Mouse (Mus musculus) mouse trophoblast stem cell (cell line): ENCODE measurements around the gene Dhx32.

Experiments
- in situ Hi-C, 2 experiments: fragments of 300-500 bp; cut with MseI, MboI; formaldehyde crosslinking; loops; 2 replicates in 1 of 2; 3 replicates in 1 of 2; pipeline ENCODE4 v1.15.1; 2025

The Dhx32 gene

DNA sequence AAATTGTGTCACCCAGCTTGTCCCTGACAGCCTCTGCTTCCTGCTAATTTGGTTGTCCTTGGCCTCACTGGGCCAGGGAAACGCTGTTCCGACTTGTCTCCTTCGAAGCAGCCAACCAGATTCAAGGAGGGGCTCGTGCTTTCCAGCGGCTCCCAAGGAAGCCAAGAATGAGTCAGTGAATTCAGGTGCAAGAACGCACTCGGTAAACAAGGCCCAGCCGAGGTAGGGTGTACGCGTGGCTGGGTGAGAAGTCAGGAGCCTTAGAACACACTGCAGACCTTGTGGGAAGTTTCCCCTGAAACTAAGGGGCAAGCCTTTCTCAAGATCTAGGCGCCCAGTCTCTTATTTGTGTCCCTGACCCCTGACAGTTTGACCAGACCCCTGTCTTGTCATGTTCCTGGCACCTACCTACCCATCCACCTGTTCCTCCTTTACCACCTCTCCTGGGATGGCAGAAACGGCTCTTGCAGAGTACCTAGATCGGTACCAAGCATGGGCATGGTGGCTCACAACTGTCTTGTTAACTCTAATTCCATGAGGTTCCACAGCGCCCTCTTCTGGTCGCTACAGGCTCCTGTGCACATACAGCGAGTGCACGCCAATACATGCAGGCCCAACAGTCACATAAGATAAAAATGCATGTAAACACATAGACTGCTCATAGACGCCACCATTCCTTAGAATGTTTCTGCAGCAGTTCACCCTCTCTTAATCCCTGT is at the start of gene Dhx32:
Gene Dhx32, minus strand, starts transcription at position 10 of the 719 bp plus-strand sequence.
- in situ Hi-C loops: no loop called here

DNA sequence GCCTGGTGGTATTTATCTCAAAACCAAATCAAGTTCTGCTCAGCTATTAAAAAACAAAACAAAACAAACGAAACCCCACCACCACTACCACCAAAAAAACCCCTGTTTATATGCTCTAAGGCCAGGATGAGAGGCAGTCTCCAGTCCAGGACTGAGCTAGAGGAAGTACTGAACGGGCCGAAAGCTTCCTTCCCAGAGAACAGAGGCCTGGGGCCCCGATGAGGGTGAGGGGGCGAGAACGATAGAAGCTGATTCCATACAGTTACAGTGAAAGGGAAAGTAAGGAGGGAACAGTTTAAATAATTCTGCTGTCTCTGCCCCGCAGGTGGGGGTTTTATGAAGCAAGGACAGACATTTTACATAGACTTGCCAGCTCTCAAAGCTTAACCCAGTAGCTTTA is 47.1 kb upstream of the Dhx32 start:
- in situ Hi-C loops: no loop called here

DNA sequence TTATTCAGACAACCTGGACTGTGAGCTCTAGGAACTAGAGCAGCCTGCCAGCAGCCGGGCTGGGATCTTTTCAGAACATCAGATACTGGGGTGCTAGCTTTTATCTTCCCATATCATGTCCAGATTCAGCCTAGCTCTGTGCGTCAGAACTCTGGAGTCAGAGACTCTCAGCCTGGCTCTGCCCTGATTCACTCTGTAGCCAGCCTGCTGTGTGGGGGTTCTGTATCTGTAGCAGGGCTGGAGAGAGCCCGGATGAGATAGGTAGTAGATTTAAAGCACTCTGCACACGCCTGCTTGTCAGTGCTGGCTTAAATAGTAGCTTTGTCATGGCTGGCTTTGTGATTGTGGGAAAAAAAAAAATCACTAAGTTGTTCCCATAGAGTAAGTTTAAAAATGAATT is 46.0 kb upstream of the Dhx32 start:
- in situ Hi-C loops: no loop called here

DNA sequence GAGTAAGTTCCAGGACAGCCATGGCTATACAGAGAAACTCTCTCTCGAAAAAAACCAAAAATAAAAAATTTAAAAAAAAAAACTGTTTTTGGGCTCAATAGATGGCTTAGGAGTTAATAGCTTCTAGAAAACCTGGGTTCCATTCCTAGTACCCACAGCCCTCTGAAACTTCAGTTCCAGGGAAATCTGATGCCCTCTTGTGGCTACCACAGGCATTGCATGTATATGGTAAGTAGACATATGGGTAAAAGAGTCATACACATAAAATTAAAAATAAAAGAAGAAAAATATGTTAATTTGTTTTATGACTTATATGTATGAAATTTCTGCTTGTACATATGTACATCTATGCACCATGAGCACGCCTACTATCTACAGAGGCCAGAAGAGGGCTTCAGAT is 42.1 kb upstream of the Dhx32 start:
- in situ Hi-C loops: no loop called here

DNA sequence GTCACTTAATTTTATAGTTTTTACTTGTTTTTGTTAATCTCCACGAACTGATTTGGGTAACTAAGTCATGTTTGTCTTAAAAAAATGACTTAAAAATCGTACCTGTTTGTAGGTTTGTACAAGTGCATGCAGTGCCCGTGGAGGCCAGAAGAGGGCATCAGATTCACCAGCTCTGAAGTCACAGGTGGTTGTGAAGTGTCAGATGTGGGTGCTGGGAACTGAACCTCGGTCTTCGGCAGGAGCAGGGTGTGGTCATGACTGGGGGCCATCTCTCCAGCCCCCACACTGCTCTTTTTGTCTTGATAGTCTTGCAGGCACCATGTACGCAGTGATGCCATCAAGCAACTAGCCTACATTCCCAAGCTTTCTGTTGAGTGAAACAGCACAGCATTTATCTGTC is 41.2 kb upstream of the Dhx32 start:
- in situ Hi-C loops: no loop called here

DNA sequence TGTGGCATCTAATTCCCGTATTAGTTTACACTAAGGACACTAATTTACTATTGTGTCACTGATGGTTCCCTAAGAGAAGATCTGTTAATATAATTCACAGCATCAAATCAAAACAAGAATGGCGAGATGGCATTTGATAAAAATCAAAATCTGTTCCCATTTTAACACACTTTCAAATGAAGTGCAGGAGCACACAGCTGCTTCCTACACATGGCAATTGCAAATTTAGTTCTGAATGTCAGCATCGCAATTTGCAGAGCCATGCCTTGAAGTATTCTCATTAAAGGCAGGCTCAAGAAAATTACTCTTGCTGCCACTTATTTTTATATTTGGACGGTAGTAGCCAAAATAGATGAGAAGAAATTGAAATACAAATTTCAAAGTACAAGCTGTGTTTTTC is 30.8 kb upstream of the Dhx32 start:
- in situ Hi-C loops: no loop called here

DNA sequence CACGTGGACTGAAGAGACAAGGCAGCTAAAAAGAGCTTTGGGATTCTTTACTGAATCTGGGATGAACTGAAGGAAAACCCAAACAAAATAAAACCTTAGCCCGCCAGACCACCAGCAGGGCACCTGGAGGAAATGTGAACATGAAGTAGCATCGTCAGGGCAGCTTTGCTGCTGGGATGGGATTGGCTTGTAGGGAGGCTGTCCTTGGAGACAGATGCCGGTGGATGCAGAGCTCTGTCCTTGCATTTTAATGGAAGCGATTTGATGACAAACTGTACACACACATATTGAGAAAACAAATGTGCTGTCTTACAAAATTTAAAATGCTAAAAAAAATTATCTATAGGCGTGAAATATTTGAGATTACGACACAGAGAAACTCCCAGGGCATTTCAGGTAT is 30.4 kb upstream of the Dhx32 start:
- in situ Hi-C loops: no loop called here

DNA sequence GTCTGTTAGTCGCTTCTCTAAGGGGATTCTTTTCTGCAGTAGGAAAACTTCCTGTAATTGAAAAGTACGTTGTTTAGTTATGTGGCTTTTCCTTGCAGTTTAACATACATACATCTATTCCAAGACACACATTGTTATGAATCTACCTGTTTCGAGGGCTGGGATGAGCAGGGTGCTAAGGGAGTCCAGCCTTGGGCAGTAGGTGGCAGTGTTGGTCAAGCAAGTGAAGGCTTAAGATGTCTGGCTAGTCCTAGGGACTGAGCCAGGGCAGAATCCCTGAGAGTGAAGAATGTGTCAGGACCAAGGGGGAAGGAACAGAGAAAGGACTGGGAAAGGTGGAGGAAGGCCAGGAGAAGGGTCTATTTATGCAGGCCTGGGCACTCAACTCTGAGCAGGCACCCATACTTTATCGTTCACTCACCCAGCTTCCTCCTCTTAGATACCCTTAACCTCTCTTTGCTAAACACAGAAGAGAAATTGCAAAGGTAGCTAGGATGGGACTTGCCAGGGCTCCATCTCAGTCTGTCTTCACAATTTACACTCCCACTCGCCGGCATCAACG is 23.2 kb upstream of the Dhx32 start:
- in situ Hi-C loops: no loop called here

DNA sequence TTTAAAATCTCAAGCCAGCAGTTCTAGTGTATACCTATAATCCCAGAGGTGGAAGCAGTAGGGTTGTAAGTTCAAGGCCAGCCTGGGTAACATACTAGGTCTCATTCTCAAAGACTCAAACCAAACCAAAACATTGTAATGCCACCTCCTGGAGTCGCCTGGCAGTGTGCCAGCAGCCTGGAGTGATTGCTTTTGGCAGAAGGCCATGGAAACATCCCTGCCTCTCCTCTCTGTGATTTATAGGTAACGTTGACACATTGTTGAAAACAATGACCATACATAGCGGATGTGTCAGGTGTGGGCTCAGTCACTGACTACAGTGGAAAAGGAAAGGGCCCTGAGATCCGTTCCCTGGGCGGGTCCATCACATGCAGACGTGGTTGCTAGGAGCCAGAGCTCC is 19.3 kb upstream of the Dhx32 start:
- in situ Hi-C loops: no loop called here

DNA sequence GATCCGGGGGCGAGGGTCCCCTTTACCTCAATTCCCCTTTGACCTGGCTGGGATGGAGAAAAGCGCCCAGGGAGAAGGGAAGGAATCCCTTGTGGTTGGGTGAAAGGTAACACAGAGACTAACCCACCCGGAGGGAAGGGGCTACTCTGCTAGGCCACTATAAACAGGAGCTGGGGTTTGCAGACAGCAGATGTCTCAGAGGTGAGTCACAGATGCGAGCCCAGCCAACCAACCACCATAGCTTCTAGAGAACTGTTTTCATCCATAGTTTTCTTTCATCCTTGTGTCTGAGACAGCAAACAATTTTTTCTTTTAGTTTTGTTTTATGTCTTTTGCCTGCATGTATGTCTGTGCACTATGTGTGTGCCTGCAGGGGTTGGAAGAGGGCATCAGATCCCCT is 17.4 kb upstream of the Dhx32 start:
- in situ Hi-C loops: no loop called here

DNA sequence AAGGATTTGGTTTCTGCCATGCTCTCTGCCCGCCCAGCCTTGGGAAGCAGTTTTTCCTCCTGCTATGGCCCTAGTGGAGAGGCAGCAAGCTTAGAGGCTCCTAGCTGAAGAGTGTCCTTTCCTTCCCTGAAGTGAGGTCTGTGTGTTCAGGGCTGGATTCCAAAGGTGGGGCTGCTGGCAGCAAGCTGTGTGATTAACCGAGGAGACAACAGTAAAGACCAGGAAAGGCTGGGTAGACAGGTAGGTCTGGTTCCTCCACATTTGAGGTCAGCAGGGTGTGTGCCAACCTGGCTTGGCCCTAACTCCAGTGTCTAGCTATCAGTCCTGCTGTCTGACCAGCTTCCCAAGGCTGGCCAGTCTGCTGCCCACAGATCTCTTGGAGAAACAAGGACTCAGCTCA is 12.2 kb upstream of the Dhx32 start:
- in situ Hi-C loops: no loop called here

DNA sequence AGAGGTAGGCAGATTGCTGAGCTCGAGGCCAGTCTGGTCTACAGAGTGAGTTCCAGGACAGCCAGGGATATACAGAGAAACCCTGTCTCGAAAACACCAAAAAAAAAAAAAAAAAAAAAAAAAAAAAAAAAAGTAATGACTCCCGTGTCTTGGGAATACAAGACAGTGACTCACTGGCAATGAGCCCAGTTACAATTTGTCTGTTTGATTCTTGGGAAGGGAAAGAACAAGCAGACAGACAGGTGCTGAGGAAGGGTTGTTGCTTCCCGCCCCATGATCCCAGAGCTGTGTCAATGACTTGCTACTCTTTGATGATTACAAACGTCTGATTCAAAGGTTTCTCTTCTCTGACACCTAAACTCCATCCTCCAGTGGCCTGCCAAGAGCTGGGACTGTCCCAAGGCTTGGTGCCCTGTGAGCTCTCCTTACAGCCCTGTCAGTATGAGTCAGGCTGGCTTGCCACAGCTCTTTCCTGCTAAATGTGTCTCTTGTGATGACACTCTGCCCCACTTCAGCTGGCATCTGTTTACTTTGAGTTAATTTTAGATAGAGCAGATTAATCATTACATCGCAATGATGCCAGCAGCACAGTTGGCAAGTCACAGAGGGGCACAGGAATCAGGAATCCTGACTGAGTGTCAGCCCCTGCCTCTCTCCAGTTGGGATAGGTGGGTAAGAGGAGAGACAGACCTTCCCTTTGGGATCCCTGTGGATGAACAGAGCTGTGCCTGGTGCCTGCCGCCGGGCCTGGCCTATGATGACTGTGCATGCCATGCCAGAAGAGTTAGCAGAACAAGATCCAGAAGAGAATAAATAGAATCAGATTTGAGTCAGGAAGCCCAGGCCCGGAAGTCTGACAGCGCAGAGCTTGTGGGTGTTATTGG is 11.0 kb upstream of the Dhx32 start:
- in situ Hi-C loops: no loop called here

DNA sequence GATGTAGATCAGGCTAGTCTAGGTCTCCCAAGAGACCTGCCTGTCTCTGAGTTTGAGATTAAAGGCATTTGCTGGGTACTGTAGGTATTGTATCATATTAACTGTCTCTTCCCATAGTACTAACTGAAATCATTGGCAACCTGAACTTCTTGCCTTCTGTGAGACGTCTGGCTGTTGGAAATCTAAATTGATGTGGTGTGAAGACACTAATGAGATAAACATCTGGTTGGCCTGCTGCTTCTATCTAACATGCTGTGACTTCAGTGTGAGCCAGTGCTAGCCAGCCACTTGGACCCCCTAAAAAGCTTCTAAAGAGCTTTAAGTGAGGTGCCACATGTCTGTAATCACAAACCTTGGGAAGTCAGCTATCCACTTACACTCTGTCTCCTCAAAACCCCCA is 10.2 kb upstream of the Dhx32 start:
- in situ Hi-C loops: no loop called here

DNA sequence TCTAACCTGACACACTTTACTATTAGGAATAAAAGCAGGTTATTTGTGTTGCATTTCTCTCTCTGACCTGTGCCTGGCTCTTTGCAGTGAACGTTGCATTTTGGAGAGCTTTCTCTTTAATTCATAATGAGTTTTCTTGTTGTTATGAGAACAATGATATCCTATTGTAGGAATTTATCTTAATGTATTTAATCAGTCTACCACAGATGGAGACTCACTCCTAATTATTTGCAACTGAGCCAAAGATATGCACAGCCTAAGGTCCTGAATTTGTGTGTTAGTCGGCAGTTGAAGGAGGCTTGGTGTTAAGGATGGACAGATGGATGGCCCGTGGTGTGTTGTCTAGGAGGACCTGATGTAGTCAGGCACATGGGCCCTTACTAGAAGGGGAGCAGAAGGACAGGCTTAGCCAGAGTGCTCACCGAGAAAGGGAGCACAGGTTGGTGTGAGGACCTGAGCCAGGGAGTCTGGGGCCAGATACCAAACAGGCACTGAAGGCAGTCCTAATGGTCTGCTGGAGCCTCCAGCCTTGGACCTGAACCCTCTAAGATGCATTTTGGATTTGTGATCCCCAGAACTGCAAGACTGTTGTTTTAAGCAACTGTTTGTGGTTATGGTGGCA is 8.2 kb upstream of the Dhx32 start:
- in situ Hi-C loops: no loop called here

DNA sequence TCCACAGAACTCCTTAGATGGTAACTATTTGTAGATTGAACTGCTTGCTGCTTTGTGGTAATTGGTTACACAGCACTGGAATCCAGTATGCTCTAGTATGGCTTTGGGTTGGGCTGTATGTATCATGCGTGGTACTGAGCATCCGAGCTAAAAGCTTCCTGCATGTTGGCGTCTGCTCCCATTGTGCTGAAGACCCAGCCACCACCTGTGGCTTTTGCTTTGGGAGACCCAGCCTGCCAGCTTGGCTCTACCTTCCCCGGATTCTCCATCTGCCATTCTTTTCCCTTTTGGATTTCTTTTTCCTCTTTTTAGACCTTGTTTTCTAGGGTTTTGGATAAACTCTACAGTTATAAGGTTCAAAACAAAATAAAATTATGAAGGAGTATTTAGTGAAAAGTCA is 7.6 kb upstream of the Dhx32 start:
- in situ Hi-C loops: no loop called here

DNA sequence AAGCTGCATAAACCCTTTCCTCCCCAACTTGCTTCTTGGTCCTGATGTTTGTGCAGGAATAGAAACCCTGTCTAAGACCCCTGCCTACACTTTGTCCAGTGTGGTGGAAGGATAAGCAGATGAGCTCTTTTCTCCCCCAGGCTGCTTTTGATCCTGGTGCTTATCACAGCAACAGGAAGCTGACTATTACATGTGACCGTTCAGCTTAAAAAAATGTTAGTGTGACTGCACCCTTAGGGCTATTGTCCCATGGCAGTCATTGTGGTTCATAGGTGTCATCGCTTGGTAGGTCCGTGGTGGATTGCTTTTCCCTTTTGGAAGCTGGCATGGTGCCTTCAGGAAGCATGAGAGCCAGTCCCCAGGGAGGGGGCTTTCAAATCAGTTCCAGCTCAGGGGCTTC is 5.6 kb upstream of the Dhx32 start:
- in situ Hi-C loops: no loop called here

DNA sequence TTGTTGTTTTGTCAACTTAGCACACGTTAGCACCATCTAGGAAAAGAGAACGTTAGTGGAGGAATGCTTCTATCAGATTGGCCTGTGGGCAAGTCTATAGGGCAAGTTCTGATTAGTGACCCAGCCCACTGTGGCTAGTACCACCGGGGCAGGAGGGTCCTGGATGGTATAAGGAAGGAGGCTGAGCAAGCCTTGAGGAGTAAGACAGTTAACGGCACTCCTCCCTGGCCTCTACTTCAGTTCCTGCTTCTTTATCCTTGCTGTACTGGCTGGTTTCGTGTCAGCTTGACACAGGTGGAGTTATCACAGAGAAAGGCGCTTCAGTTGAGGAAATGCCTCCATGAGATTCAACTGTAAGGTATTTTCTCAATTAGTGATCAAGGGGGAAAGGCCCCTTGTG is 5.0 kb upstream of the Dhx32 start:
- in situ Hi-C loops: no loop called here

DNA sequence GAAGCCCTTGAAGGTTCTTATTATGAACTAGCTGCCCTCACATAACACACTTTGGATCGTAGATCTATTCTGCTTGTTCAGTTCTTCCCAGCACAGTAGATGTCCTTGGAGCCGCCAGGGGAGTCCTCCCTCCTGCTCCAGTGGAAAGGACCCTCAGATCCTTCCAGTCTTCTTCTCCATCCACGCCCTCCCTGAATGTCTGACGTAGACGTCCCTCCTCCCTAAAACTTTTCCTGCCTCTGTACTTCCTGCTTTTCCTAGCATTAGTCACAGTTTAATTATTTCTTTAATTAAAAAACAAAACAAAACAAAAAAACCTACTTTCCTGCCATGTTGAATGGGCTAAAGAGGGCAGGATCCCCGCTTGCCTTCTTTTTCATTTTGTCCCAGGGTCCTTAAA is 535 bp downstream of the Dhx32 start:
- in situ Hi-C loops: no loop called here

DNA sequence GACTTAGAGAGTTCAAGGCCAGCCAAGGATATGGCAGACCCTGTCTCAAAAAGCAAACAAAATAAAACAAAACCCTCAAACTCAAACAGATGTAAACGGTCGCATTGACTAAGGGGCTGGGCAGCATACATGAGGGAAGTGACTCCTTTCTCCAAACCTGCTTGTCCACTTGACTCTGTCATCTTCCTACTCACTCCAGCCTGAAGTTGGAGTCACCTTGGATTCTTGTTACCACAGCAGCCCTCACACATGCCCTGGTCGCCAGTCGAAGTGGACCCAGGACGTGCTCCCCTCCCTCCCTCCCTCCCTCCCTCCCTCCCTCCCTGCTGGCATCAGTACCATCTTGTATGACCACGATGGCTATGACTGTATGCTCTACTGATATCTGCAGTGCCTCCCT is 943 bp downstream of the Dhx32 start:
- in situ Hi-C loops: no loop called here

DNA sequence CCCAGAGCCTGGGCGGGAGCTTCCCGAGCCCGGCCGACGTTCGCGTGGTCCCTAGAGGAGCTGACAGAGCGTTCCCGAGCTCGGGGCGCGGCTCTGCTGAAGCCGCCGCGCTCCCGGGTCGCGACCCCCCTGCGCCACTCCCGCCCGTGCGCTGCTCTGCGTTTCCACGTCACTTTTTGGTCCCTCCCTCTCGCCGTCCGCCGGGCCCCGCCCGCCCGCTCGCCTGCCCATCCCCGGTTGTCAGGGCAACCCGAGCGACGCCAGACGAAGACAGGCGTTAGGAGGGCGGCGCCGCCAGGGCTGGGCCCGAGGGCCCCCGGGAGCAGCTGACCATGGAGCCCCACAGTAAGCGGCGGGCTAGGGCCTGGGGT is 5.9 kb downstream of the Dhx32 start, which contains the start of gene Fank1:
Gene Fank1, plus strand, starts transcription at position 236 of the 371 bp plus-strand sequence.
- in situ Hi-C loops: no loop called here

DNA sequence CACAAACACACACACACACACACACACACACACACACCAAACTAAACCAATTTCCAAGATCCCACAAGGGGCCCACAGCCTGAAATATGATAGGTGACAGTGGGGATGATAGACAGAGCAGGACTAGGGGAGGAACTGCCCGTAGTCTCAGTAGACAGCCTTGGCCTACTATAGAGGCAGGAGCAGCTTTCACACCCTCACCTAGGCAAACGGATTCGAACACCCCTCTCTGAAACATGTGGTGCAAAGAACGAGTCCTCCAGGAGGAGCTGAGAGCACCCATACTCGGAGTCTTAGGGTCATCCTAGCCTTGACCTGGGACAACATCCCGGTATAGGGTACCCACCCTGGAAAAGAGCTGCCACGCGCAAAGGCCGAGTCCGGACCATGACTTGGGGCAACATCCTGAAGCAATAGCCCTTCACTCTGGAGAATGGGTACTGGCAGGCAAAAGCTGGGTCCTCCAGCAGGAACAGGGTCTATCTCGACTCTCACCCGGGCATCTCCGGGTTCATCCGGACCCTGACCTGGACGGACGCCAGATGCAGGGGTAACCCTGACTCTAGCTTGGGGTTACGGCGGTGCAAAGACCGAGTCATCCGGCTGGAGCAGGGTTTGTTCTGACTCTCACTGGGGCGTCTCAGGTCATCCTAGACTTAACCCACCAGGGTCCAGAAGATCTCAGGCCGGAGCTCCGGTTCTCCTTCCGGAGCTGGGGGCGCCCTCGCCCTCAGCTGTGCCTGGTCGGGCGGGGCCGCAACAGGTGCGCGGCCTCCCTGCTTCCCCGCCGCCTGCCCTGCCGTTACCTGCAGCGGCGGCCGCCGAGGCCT is 6.5 kb downstream of the Dhx32 start:
- in situ Hi-C loops: no loop called here

DNA sequence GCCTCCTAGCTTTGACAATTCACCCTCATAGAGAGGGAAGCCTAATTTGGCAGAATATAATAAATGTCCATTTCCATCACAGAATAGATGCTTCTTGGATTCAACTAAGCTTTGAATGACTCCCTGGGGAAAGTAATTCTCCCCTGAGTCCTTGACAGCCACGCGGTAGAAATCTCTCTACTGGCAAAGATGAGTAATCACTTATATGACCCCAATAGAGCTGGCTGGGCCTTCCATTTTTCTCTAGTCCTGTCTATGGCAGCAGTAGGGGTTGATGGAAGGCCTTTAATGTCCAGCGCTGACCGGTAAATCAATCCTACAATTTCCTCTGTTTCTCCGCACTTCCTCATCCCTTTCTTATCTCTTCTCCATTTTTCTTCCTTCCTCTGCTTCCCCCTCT is 7.3 kb downstream of the Dhx32 start:
- in situ Hi-C loops: no loop called here
